Mouse (Mus musculus) hindlimb bud, embryonic 11.5 days (tissue): ENCODE measurements around the gene Pigk.

Source experiments
- DNase-seq: peaks from one replicate; pipeline ENCODE4 v3.0.0-alpha.2; 2012; ENCODE audit warnings: low read depth, low spot score; ENCODE audit errors: extremely low spot score

Gene Pigk

GRCm38 (mm10) chr3:152932096-152932495 is 218.2 kb downstream of the Pigk start:
- DNase-seq: no peak

- no peak for DNase-seq
Measured at GRCm38 (mm10) chr3:152932544-152932943, 218.6 kb downstream of the Pigk start.

GRCm38 (mm10) chr3:152933737-152934136 is 219.8 kb downstream of the Pigk start:
- DNase-seq: no peak

GRCm38 (mm10) chr3:152936313-152936712 is 222.4 kb downstream of the Pigk start:
- no peak for DNase-seq

- no peak for DNase-seq
Measured at GRCm38 (mm10) chr3:152941671-152942070, 227.8 kb downstream of the Pigk start.

GRCm38 (mm10) chr3:152942985-152943384 is 229.1 kb downstream of the Pigk start:
- DNase-seq: no peak

GRCm38 (mm10) chr3:152944766-152945165 is 230.9 kb downstream of the Pigk start:
- DNase-seq: no peak

GRCm38 (mm10) chr3:152947031-152947640 is 233.2 kb downstream of the Pigk start:
- DNase-seq: no peak

GRCm38 (mm10) chr3:152948556-152948955 is 234.7 kb downstream of the Pigk start:
- DNase-seq: no peak

- no peak for DNase-seq
Measured at GRCm38 (mm10) chr3:152949233-152949777, 235.4 kb downstream of the Pigk start.

GRCm38 (mm10) chr3:152950299-152950698 is 236.4 kb downstream of the Pigk start:
- DNase-seq: no peak

- DNase-seq: no peak
Measured at GRCm38 (mm10) chr3:152950914-152951313, 237.0 kb downstream of the Pigk start.

- DNase-seq: no peak
Measured at GRCm38 (mm10) chr3:152951634-152952545, 238.0 kb downstream of the Pigk start.

GRCm38 (mm10) chr3:152956038-152956437 is 242.1 kb downstream of the Pigk start:
- DNase-seq: no peak

GRCm38 (mm10) chr3:152956771-152957170 is 242.9 kb downstream of the Pigk start:
- DNase-seq: no peak

- peak; percentile 50 for DNase-seq
Measured at GRCm38 (mm10) chr3:152958358-152959150, 244.7 kb downstream of the Pigk start.

- DNase-seq: no peak
Measured at GRCm38 (mm10) chr3:152961855-152962376, 248.0 kb downstream of the Pigk start.

- no peak for DNase-seq
Measured at GRCm38 (mm10) chr3:152969774-152970347, 256.0 kb downstream of the Pigk start.

GRCm38 (mm10) chr3:152971373-152971772 is 257.5 kb downstream of the Pigk start:
- DNase-seq: no peak

- no peak for DNase-seq
Measured at GRCm38 (mm10) chr3:152979481-152980092, 265.7 kb downstream of the Pigk start.
